Mouse (Mus musculus) ES-E14 (cell line): Measurements from ENCODE around the gene Pml.

ENCODE experiments used
- HCFC1 ChIP-seq: IDR thresholded peaks from 2 replicates; pipeline ENCODE4 v1.6.1; 2012; ENCODE audit warnings: low read length, inconsistent platforms, borderline replicate concordance; ENCODE audit not compliant: insufficient read depth
- MAFK ChIP-seq: IDR thresholded peaks from 2 replicates; pipeline ENCODE4 v1.6.1; 2014; ENCODE audit warnings: mild to moderate bottlenecking, low read depth, low read length, inconsistent platforms; ENCODE audit not compliant: insufficient read depth
- ZC3H11A ChIP-seq: IDR thresholded peaks from 2 replicates; pipeline ENCODE4 v1.6.1; 2012; ENCODE audit warnings: low read depth, mild to moderate bottlenecking, inconsistent platforms, low read length, borderline replicate concordance
- ZNF384 ChIP-seq: IDR thresholded peaks from 2 replicates; pipeline ENCODE4 v1.6.1; 2012; ENCODE audit warnings: low read depth, low read length, inconsistent platforms

DNA sequence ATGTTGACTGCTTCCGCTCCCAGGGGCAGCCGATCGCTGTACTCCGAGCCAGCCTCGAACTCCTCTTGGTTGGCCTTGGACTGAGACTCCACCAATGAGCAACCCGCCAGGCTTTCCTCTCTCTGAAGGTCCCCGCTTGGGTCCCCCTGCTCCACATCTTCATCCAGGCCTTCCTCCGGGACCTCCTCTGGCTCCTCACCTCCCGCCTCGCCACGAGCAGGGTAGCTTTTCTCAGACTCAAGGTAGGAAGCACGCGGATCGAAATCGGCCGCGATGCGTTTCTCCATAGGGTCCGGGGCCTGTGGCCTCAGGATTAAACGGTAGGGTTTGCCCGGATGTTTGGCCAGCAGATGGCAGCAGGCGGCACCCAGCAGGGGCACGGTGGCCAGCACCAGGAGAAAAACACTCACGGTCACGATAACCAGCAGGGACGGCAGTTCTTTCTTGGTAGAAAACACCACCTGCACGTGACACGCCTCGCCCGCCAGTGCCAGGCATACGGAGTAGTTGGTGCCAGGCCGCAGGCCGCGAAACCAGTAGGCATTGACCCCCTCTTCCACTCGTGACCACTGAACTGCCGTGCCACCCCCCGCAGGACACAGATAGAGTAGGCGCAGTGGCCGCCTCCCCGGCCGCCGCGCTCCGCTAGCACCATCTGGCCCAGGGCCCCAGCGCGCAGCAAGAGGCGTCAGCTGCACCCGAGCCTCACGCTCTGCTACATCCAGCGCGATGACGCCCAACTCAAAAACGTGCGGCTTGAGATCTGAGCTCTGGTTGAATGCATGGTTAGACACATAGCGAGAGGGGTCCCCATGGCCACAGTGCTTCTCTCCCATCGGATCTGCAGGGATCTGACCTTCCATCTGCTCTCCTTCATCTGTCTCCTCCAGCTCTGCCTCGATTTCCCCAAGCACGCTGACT lies 51.5 kb downstream of the Pml start:
- TF ChIP-seq ZNF384 = no peak
- TF ChIP-seq HCFC1 = no peak
- no peak; the same call in 1 of the 2 replicates for TF ChIP-seq ZC3H11A
- TF ChIP-seq MAFK = no peak
